Mouse (Mus musculus) layer of hippocampus, adult 2 months (tissue): ENCODE data around the gene Ptprt. TPM values are rescaled to one million over a fixed set of nuclear protein-coding genes. Genes with fewer than 3 reads are reported as not detected.
A peak's percentile ranks its signal among the peaks of the same experiment; 100 is the strongest.

Experiments
- DNase-seq, 2 experiments: peaks; one replicate each; pipeline ENCODE4 v3.0.0; 2022; ENCODE audit warnings: low spot score in 2 of 2
- H3K27ac ChIP-seq: fragments of 200-600 bp; 2 replicates; pipeline ENCODE4 v1.8.1; 2022
- H3K4me3 ChIP-seq: fragments of 200-600 bp; 2 replicates; pipeline ENCODE4 v1.8.1; 2022; ENCODE audit warnings: mild to moderate bottlenecking
- CTCF ChIP-seq: fragments of 200-600 bp; conservative IDR thresholded peaks from 2 replicates; pipeline ENCODE4 v1.8.1; 2022; ENCODE audit warnings: antibody characterized with exemption, mild to moderate bottlenecking, moderate library complexity
- total RNA-seq, 2 experiments: library from RNA; stranded (reverse); gene quantifications; 2 replicates each; pipeline ENCODE4 v1.2.3; 2021

Ptprt gene
- total RNA-seq, 2 experiments from 2014 or later, result 49.0 to 49.5 TPM

GRCm38 (mm10) chr2:161713024-161713423 lies 947.9 kb downstream of the Ptprt start:
- no peak for DNase-seq
- no peak overlapping the region for H3K4me3 ChIP-seq
- TF ChIP-seq CTCF, result no peak
- H3K27ac ChIP-seq, result no peak overlapping the region

GRCm38 (mm10) chr2:161709316-161709715 lies 951.6 kb downstream of the Ptprt start:
- DNase-seq, result no peak
- H3K4me3 ChIP-seq, result no peak overlapping the region
- H3K27ac ChIP-seq, result no peak overlapping the region
- TF ChIP-seq CTCF, result no peak

- Histone ChIP-seq H3K27ac (no peak overlapping the region), H3K4me3 (no peak overlapping the region)
- TF ChIP-seq CTCF, result no peak
- no peak for DNase-seq
Observed at GRCm38 (mm10) chr2:161706386-161706915, 954.5 kb downstream of the Ptprt start.

GRCm38 (mm10) chr2:161704811-161705210 lies 956.1 kb downstream of the Ptprt start:
- no peak overlapping the region for H3K27ac ChIP-seq
- no peak for TF ChIP-seq CTCF
- no peak for DNase-seq
- H3K4me3 ChIP-seq, result no peak overlapping the region

- no peak for TF ChIP-seq CTCF
- no peak overlapping the region for H3K27ac ChIP-seq
- DNase-seq, result no peak
- H3K4me3 ChIP-seq, result no peak overlapping the region
Observed at GRCm38 (mm10) chr2:161704410-161704809, 956.5 kb downstream of the Ptprt start.

- no peak for TF ChIP-seq CTCF
- DNase-seq, result no peak
Observed at GRCm38 (mm10) chr2:161695819-161696218, 965.1 kb downstream of the Ptprt start.

GRCm38 (mm10) chr2:161668302-161668986 lies 992.5 kb downstream of the Ptprt start:
- Histone ChIP-seq H3K27ac (no peak overlapping the region), H3K4me3 (no peak overlapping the region)
- DNase-seq, result no peak
- no peak for TF ChIP-seq CTCF

More at GRCm38 (mm10) chr2:161695819-161696218, 965.1 kb downstream of the Ptprt start:
- no peak overlapping the region for H3K4me3 ChIP-seq
- H3K27ac ChIP-seq, result no peak overlapping the region

GRCm38 (mm10) chr2:161661912-161662311 lies 999.0 kb downstream of the Ptprt start:
- H3K4me3 ChIP-seq, result no peak overlapping the region
- no peak overlapping the region for H3K27ac ChIP-seq
- TF ChIP-seq CTCF, result no peak
- DNase-seq, result peak in 1 of 2 experiments; percentile 7

- Histone ChIP-seq H3K27ac (no peak overlapping the region), H3K4me3 (no peak overlapping the region)
- peak; percentile 8 to 51 for DNase-seq
- peak; percentile 76 for TF ChIP-seq CTCF
Observed at GRCm38 (mm10) chr2:161660827-161661226, 1000.1 kb downstream of the Ptprt start.

GRCm38 (mm10) chr2:161657046-161657445 lies 1003.9 kb downstream of the Ptprt start:
- no peak overlapping the region for H3K4me3 ChIP-seq
- DNase-seq, result no peak
- H3K27ac ChIP-seq, result no peak overlapping the region
- TF ChIP-seq CTCF, result no peak

- H3K4me3 ChIP-seq, result no peak overlapping the region
- no peak for DNase-seq
- H3K27ac ChIP-seq, result no peak overlapping the region
- no peak for TF ChIP-seq CTCF
Observed at GRCm38 (mm10) chr2:161656632-161657031, 1004.3 kb downstream of the Ptprt start.

- DNase-seq, result no peak
- H3K4me3 ChIP-seq, result no peak overlapping the region
- TF ChIP-seq CTCF, result peak; percentile 49
- no peak overlapping the region for H3K27ac ChIP-seq
Observed at GRCm38 (mm10) chr2:161640805-161641204, 1020.1 kb downstream of the Ptprt start.

GRCm38 (mm10) chr2:161634084-161634483 lies 1026.9 kb downstream of the Ptprt start:
- Histone ChIP-seq H3K27ac (no peak overlapping the region), H3K4me3 (no peak overlapping the region)
- no peak for DNase-seq
- TF ChIP-seq CTCF, result no peak

- H3K27ac ChIP-seq, result no peak overlapping the region
- no peak for TF ChIP-seq CTCF
- no peak overlapping the region for H3K4me3 ChIP-seq
- DNase-seq, result no peak
Observed at GRCm38 (mm10) chr2:161625896-161626295, 1035.1 kb downstream of the Ptprt start.
